Mouse (Mus musculus) cerebral cortex, adult 2 months (tissue): Measurements from ENCODE around the gene Krt25.

ENCODE experiments used
- WGBS: fragments of 180-500 bp; shearing (Covaris S2); methylation state at CpG from one replicate; pipeline ENCODE4 v1.1.7; 2018; 5-methylcytosine and 5-hydroxymethylcytosine counted together

Gene Krt25

DNA sequence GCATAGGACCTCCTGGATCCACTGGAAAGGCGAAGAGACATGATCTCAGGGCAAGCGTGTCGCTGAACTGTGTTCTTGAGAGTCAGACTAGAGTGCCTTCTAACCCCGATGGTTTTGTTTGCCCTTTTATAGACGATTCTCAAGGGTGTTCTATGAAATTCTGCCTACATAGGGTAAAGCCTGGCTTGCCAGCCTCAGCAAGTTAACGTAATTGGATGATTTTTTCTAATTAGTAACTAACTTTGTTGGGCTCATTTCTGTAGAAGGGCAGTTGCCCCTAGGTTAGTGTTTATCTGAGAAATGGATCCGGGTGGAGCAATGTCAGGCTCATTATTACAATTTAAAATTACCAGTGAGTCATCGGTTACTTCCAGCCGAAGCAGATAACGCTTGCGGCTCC, at the start of gene Krt25:
Gene Krt25, minus strand, starts transcription at position 101 of the 400 bp plus-strand sequence.
- 93% methylated on average over 11 of the region's 11 CpGs for WGBS

DNA sequence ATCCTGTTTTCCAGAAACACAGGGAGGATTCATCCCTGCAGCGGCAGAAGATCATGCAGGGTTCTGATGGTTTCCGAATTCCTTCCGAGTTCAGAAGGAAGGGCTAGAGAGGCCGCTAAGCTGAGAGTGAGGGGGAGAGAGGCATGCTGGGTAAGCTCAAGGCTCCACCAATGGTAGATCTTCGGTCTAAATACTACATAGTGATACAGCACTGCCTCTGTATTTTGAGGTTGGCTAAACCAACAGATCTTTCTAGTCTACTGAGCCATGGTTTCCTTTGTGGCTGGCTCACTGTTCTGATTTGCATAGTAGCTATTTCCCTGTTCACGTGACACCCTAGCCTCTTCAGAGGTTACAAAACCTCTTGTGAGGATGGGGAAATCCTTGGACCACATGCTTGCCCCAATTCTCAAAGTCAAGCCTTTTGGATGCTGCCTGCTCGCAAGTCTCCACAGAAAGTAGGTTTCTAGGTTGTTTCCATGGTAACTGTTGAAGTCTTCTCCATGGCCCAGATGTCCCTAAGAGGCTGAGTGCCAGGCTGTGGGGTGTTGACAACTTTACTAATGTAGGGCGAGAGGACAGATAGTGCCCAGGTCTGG, 47.2 kb upstream of the Krt25 start:
- 44% methylated on average over 8 of the region's 8 CpGs for WGBS

DNA sequence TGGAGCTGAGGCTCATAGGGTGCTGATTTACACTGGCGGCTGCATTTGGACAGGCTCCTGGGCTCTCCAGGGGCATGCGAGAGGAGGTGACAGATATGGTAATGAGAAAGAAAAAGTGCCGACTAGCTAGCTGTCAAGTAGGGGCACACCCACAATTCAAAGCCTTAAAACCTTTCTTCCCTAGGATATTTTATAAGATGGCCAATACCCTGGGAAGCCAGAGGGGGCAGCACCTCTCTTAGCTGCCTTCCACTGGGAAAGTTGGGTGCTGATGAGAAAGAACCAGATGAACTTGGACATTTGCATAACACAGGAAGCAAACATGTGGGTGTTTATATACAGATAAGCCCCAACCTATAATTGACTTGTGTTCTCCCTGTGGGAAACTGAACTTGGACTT, 46.5 kb upstream of the Krt25 start:
- WGBS: 19% methylated on average over 3 of the region's 3 CpGs

DNA sequence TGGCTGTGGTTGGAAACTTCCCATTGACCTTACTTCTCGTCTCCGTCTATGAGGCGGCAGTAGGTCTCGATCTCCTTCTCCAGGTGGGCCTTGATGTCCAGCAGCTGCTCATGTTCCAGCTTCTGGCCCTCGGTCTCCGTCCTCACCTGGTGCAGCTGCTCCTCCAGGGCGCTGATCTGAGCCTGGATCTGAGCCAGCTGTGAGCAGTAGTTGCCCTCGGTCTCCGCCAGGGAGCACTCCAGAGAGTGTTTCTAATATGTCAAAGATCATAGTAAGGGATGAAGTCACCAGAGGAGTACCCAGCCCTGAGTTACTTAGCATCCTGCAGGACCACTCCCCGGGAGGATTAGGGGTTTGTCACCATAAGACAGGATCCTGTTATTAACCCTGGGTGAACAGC, 44.0 kb upstream of the Krt25 start:
- 58% methylated on average over 10 of the region's 10 CpGs for WGBS

DNA sequence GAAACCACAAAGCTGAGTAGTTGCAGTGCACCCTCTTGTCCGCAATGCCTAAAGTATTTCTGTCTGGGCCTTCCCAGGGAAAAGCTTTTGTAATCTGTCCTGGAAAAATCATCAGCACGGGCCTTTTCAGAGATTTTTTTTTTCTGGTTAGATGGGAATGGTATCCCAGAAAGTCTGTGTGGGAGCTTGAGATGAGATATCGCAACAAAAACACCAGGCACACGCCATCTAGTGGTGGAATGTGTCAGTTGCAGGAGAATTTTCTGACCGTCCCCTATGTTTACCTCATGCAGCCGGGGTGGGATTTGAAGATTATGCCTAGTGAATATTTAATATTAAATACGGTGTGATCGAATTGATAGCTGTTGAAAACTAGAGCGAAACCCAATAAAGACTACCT, 41.7 kb upstream of the Krt25 start:
- WGBS: 21% methylated on average over 9 of the region's 9 CpGs

DNA sequence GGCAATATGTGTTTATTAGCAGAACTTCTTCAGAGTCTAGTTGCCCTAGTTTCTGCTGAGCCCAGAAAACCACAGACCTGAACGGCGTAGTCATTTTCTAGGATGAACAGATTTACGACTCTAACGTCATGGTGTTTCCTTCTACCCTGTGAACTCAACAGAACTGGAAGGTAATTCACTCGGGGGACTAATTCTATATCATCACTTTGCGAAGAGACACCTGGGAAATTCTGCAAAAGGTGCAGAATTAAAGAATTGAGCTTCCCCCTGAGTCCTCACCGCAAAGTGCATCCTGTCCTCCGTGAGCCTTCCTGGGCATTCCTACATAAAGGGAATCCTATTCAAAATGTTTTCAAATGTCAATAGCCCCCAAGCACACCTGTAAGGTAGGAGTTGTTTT, 38.7 kb upstream of the Krt25 start:
- 88% methylated on average over 8 of the region's 8 CpGs for WGBS

DNA sequence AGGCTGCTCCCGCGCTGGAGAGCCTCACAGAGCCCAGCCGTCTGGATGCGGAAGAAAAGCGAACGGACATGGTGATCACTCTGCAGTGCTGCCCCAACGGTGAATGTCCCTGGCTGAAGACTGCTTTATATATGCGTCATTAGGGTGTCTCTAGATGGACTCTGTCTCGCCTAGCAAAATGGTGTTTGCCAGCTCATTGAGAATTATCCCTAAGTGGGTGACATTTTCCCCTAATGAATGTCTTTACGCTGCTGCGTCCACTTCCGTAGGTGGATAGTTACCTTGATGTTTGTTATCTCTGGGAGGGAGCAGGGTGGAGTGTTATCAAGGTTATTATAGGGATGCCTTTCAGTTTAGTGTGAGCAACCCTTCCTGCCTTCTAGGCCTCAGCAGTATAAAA, 28.3 kb upstream of the Krt25 start, which contains the start of gene Krt27:
Gene Krt27, minus strand, starts transcription at position 101 of the 400 bp plus-strand sequence.
- 87% methylated on average over 12 of the region's 12 CpGs for WGBS

DNA sequence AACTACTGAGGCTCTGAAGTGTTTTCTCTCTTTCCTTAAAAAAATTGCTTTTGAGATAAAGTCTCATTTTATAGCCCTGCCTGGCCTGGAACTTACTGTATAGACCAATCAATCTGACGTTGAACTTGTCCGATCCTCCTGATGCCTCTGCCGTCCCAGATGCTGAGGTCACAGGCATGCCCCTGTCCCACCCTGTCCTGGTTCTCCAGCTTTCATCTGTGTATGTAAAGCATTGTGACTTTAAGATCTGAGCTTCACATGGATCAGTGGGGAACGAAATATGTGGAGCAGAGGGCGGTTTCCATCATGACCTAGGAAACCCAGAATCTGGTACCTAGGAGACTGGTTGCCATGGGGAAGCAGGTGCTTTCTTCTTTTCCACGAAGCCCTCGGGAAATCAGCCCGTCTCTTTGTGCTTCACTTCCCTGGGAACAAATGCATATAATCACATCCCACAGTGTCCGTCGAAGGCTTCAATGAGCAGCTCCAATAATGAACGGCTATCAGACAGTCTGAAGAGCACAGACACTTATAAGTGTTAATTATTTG, 16.6 kb upstream of the Krt25 start:
- WGBS: 59% methylated on average over 11 of the region's 11 CpGs

DNA sequence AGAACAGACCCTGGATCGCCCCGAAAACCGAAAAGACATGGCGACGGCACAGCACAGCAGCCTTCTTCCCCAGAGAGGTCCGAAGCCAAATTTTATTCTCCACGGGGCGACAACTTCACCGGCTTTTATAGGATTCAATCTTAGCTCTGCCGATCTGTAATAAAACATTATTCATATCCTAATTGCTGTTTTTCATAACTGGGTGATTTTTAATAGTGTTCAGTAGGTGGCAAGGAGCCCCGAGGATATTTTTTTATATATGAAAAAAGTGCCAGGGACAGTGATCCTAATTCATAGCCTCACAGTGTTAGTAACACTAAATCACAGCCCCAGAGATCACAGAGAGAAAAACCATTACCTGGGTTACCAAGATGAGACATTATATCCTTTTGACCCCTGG, 15.1 kb upstream of the Krt25 start, which contains the start of gene Krt26:
Gene Krt26, minus strand, starts transcription at position 101 of the 400 bp plus-strand sequence.
- WGBS: 91% methylated on average over 11 of the region's 11 CpGs

DNA sequence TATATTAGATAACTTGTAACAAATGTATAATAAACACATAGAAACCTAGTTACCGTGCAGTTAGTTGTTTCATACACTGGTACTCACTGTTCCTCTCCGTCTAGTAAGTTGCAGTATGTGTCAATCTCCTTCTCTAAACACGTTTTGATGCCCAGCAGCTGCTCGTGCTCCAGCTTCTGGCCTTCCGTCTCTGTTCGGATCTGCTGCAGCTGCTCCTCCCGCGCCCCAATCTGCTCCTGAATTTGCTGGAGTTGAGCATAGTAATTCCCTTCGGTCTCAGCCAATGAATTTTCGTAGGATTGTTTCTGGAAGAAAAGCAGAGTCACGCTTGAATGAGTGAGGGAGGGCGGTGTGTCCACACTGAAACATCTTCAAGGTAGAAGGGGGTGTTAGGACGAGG, 10.7 kb upstream of the Krt25 start:
- 42% methylated on average over 13 of the region's 13 CpGs for WGBS

DNA sequence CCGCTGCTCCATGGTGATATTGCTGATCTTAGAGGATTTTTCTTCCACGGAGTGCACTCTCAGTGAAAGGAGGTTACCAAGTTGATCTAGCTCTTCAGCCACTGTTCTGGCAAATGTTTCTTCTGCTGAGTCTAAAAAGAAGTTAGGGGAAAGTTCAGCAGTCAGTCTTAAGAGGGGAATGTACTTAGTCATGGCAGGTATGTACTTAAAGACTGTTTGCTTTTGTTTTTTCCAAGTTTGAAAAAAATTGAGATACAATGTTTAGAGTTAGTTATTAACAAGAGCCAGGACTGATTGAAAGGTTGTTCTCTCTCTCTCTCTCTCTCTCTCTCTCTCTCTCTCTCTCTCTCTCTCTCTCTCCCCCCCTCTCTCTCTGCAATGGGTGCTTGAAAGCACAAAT, 6.9 kb upstream of the Krt25 start:
- WGBS: 76% methylated on average over 2 of the region's 2 CpGs

DNA sequence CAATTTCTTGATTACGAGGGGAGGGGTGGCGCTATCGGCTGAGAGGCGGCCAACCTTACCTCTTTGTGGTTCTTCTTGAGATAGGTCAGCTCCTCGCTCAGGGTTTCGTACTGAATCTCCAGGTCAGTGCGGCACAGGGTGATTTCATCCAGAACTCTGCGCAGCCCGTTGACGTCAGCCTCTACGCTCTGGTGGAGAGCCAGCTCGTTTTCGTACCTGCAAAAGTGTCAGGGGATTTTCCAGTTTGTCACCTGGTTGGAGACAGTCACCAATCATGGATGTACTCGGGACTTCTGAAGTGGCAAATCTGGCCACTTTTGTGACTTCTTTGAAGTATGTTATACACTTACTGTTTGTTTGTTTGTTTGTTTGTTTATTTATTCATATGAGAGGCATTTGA, 1.7 kb downstream of the Krt25 start:
- WGBS: 93% methylated on average over 14 of the region's 14 CpGs

DNA sequence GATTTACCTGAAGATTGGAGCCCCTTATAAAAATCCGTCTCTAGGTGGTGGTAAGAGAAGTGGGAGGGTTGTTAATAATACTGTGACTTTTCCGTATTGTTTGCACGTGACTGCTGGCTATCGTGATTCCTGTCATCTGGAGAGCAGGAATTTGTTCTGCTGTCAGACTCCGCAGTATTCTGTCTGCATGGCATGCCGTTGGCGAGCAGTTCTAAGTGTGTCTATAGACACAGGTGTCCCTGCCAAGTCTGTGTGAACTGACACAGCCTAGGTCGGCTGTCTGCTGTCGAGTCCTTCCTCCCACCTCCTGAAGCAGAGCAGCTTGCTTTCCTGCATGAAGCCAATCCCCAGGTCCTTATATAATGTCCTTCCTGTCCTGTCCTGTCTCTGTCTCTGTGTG, 3.6 kb downstream of the Krt25 start:
- WGBS: 70% methylated on average over 9 of the region's 9 CpGs

DNA sequence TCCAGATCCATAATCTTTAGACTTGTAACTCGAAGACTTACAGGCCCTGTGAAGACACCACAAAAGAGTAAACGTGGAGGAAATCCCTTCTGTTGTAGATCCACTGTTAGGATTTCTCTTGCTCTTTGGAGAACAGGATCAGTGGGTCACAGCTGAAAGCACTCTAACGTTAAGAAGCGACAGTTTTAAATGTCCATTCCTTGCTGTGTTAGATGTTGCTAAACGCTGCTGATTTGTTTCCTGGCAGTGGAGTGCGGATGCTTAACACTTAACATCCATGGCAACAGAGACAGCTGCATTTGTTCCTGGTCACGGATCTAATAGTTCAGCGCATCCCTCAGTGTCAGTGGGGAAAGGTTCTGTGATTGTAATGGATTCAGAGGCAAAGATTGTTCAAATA, 6.2 kb downstream of the Krt25 start:
- 70% methylated on average over 8 of the region's 8 CpGs for WGBS

DNA sequence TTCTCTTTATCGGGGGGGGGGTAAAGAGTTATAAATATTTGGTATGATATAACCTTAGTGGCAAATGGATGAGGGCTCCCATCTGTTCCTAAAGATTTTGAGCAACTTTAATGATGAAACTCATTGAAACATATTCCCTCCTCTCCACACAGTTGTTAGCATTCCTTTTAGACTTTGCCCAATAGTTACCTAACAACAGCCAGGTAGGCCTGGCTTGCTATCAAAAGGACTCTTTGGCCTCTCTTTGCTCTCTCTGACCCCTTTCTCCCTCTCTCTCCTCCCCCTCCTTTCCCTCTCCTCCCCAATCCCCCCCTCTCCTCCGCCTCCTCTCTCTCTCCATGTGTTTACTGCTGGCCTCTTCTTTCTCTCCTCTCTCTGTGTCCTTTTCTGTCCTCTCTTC, 8.2 kb downstream of the Krt25 start:
- WGBS: 96% methylated on average over 2 of the region's 2 CpGs

DNA sequence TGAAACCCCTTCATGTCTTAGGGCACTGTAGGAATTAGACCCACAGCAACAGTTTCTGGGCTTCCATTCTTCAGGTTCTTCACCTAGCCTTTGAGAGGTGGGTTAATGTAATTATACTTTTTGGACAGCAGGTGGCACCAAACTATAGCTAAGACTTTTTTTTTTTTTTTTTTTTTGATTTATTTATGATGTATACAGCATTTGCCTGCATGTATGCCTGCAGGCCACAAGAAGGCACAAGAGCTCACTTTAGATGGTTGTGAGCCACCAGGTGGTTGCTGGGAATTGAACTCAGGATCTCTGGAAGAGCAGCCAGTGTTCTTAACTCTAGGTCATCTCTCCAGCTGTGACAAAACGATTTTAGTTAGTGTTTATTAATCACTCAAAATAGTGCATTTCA, 11.9 kb downstream of the Krt25 start:
- 89% methylated on average over 1 of the region's 1 CpGs for WGBS

DNA sequence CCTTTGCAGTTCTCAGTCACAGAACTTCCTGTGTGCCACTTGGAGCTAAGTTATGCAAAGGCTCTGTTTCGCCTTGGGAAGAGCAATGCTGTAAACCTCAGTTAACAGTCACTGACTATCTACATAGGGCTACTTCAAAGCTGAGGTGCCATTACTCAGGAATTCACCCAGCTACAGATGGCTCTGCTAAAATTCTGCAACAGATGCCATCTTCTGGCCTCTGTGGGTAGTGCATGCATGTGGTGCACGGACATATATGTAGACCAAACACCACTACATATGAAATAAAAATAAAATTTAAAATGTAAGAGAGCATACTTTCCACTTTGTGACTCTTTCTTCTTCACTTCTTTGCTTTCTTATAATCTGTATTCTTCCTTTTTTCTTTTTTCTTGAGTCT, 15.2 kb downstream of the Krt25 start:
- 41% methylated on average over 2 of the region's 2 CpGs for WGBS

DNA sequence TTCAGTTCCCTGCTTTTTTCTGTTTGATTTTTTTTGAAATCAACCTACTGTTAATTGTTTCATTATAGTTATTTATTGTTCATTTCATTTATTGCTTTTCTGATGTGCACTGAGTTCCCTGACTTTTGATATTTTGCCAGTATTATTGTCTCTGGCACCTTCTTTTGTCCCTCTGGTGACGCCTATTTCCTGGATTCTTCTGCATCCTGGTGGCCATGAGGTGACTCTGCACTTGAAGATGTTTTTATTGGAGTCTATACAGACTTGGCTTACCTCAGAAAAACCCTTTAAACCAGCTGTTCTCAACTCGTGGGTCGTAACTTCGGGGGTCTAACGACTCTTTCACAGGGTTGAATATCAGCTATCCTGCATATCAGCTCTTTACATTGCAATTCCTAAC, 27.7 kb downstream of the Krt25 start:
- 54% methylated on average over 5 of the region's 5 CpGs for WGBS

DNA sequence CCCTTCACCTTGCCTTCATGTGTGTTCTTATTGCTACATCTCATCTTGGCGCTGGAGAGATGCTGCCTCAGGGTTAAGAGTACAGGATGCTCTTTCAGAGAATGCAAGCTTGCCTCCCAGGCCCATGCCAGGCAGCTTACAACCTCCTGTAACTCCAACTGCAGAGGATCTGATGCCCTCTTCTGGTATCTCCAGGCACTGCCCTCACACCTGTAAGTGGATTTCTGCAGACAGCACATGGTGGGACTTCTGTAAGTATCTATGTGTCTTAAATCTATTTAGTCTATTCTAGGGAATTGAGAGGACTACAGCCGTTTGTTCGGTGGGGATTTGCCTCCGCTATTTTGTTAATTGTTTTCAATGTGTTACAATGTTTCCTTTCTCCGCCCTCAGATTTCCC, 29.9 kb downstream of the Krt25 start:
- 58% methylated on average over 5 of the region's 5 CpGs for WGBS

DNA sequence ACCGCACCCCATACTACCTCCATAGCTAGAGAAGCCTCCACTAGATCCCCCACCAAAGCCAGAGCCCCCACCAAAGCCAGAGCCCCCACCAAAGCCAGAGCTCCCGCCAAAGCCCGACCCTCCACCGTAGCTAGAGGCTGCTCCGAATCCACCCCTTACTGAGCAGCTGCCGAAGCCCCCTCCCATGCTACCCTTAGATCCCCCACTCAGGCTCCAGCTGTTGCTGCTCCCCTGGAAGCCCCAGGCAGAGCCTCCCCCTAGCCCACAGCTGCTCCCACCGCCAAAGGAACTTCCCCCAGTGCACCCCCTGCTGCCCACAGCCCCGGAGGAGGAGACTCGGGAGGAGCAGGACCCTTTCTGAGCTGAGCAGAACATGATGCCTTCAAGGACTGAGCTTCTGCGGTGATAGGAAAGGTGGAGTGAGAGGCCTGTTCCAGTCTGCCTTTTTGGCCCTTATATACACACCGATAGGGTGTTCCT, 37.9 kb downstream of the Krt25 start, which contains the start of gene Krt24:
Gene Krt24, minus strand, starts transcription at position 430 of the 480 bp plus-strand sequence.
- 70% methylated on average over 11 of the region's 11 CpGs for WGBS

DNA sequence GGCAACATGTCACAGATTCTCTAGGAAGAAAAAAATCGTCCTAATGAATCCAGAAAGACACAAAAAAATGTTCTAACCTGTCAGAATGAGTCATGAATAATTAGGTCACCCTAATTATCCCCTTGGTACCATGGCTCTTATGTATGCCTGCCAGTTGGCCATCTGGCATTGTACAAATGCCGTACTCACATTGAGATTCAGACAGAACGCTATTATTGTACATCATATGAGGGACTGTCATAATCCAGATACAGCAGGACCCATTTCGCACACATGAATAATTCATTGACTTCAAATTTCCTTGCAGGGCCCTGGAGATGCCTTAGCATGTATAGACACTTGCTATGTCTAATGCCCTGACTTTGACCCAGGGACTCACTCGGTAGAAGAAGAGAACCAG, 38.7 kb downstream of the Krt25 start:
- WGBS: 61% methylated on average over 5 of the region's 5 CpGs

DNA sequence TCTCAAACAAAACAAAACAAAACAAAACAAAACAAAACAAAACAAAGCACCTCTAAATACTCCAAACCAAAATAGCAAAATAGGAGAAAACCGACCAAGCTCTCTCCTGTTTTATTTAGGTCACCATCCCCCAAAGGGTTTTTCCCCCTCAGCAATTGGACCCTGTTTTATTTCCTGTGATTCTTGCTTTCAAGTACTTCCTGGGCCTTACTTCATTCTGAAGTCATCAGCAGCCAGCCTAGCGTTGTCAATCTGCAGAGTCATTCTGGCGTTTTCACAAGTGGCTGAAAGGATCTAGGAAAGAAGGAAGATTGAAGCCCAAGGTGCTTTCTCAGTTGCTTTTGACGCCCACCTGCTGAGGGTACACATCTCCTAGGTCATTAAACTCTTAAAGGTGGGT, 39.4 kb downstream of the Krt25 start:
- 70% methylated on average over 4 of the region's 4 CpGs for WGBS

DNA sequence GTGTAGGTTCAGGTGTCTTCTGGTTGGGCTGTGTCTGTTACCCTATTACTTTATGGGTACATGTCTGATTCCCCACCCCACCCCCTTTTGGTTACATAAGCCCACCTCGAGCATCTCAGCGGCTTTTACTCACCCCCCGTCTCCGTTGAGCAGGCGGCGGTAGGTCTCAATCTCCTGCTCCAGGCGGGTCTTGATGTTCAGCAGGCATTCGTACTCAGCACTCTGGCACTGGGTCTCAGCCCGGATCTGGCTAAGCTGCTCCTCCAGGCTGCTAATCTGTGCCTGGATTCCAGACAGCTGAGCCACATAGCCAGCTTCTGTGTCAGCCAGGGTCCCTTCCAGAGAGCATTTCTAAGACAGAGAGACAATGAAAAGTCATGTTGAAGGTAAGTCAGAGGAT, 41.6 kb downstream of the Krt25 start:
- WGBS: 84% methylated on average over 9 of the region's 9 CpGs

DNA sequence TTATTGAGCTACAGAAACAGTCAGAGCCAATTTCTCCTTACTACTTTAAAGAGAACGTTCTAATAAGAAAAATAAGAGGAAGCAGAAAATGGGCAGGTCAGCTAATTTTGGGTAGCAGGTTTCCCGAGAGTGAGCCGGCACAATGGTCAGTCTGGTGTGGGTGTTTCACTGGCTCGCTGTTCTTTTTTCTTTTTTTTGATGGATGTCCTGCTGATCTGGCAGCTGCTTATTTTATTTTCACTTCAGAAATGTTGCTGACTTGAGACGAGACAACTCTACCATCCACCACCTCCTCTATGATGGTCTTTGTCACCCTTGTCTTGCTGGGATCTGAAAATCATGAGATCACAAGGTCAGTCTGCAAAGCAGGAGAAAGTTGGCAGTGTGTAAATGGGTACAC, 42.8 kb downstream of the Krt25 start:
- 60% methylated on average over 5 of the region's 5 CpGs for WGBS
